Mouse (Mus musculus): Measurements from ENCODE around the gene Zmiz1. TPM values are rescaled to one million over a fixed set of nuclear protein-coding genes. Genes with fewer than 3 reads are reported as not detected.

Gene Zmiz1
- total and polyA plus RNA-seq, 3 experiments = 0.09 to 0.16 TPM; not detected in 1

DNA sequence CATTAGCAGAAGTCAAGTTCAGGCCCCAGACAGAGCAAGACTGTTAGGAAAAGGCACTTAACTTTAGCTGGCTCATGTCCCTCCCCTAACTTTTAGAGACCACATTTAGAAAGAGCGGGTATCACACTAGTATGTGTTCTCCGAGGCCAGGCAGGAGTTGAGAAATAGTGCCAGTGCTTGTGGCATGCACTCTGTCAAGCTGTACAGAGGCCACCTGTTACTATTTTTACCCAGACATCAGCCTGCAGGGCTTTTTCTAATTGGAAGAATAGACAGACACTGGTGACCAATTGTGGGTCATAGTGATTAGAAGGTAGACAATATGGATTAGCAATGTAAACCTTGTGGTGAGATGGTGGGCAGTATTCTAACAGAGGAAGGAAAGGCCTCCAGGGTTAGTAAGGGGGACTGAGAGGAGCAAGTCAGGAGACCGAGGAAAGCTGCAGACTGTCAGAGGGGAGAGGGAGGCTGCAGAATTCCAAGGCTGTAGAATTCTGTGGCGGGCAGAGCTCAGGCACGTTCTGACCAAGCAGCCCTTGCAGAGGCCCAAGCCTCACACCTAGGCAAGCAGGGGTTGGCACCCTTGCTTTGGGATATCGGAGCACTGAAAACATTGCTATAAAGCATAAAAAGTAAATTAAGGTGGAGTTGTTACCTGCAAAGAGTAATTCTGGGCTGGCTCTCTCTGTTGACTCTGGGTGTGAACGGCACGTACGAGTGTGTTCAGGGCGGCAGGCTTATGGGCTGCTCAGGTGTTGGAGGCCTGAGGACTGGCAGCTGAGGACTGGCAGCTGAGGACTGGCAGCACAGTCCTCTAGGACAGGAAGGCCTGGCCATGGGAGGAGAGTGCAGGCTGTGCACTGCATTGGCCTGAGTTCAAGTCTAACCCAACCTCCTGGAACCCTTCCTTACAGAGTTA lies 228.3 kb downstream of the Zmiz1 start:
- no peak overlapping the region for H3K4me3 ChIP-seq (ENCODE audit: low read depth, low read length)
- TF ChIP-seq TAL1 (conservative IDR thresholded peaks at IDR 0.05; ENCODE audit: low read depth, low read length) (no peak), CTCF (IDR thresholded peaks at IDR 0.05; ENCODE audit: low read depth, low read length) (no peak), GATA1 (IDR thresholded peaks at IDR 0.05; ENCODE audit: borderline replicate concordance, low read length) (no peak), POLR2AphosphoS5 (IDR thresholded peaks at IDR 0.05; ENCODE audit: insufficient replicate concordance, low read depth, low read length) (no peak), GATA2 (IDR thresholded peaks at IDR 0.05; ENCODE audit: borderline replicate concordance, low read depth, low read length) (no peak)
- DNase-seq (ENCODE audit: low spot score) (no peak), ATAC-seq (ENCODE audit: extremely low read depth, insufficient number of reproducible peaks, low FRiP score, poor library complexity, severe bottlenecking) (no peak)
- no peaks in the 10 kb centered on the region for H3K9me3 ChIP-seq (replicated peaks)
- peaks cover 8% of the 10 kb centered on the region for H3K27me3 ChIP-seq (ENCODE audit: insufficient read depth, low read length)
- H3K36me3 ChIP-seq (replicated peaks) = no peaks in the 10 kb centered on the region
- H3K4me1 ChIP-seq (ENCODE audit: insufficient read depth, low read depth, low read length) = no peaks in the 10 kb centered on the region

DNA sequence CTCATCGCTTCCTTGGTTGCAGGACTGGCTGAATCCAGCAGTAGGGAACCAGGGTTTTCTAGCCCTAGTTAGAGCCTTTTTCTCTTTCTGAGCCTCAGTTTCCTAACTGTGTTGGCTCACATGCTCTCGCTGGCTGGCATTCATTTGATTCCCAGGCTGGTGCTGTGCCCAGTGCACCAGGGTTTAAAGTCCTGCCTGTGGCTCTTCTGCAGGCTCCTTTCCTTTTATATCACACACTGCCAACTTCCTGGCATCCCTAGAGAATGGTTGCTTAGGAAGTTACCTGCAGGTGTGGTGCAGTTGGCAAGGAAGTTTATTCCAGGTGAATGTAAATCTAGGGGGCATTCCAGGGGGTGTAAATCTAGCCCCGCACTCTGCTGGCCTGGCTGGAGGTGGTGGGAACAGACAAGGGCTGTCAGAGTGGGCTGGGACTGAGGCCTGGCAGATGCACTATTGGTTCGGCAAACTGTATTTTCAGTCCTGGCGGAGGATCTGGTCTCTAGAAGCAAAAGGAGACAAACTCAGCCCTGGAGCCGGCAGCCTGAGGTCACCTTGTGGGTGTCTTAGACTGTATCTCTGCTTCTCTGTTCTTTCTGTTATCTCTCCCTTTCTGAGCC lies 234.4 kb downstream of the Zmiz1 start:
- TF ChIP-seq GATA1 (IDR thresholded peaks at IDR 0.05; ENCODE audit: borderline replicate concordance, low read length) (no peak), CTCF (IDR thresholded peaks at IDR 0.05; ENCODE audit: low read depth, low read length) (no peak)
- Histone ChIP-seq H3K36me3 (replicated peaks) (peaks cover 33% of the 10 kb centered on the region), H3K9me3 (replicated peaks) (no peaks in the 10 kb centered on the region), H3K4me1 (ENCODE audit: insufficient read depth, low read depth, low read length) (peaks cover 26% of the 10 kb centered on the region), H3K4me3 (ENCODE audit: low read depth, low read length) (peak overlapping the region; percentile 86; the same call in 1 of the 2 replicates), H3K27me3 (ENCODE audit: insufficient read depth, low read length) (peaks cover 4% of the 10 kb centered on the region; the same call in 1 of the 2 replicates)
- ATAC-seq (ENCODE audit: extremely low read depth, insufficient number of reproducible peaks, low FRiP score, poor library complexity, severe bottlenecking) = no peak
- no peak for DNase-seq (ENCODE audit: low spot score)

GRCm38 (mm10) chr14:25693888-25694568 lies 235.0 kb downstream of the Zmiz1 start, which contains the start of gene Ppif:
TSS of gene Ppif (plus strand) at chr14:25694154.
- Histone ChIP-seq H3K4me1 (ENCODE audit: insufficient read depth, low read depth, low read length) (peaks cover 26% of the 10 kb centered on the region), H3K4me3 (ENCODE audit: low read depth, low read length) (peak within 1 kb of the TSS; percentile 86), H3K27me3 (ENCODE audit: insufficient read depth, low read length) (peaks cover 4% of the 10 kb centered on the region; the same call in 1 of the 2 replicates), H3K9me3 (replicated peaks) (no peaks in the 10 kb centered on the region), H3K36me3 (replicated peaks) (peaks cover 40% of the 10 kb centered on the region)
- TF ChIP-seq TAL1 (conservative IDR thresholded peaks at IDR 0.05; ENCODE audit: low read depth, low read length) (no peak), POLR2AphosphoS5 (IDR thresholded peaks at IDR 0.05; ENCODE audit: insufficient replicate concordance, low read depth, low read length) (no peak), CTCF (IDR thresholded peaks at IDR 0.05; ENCODE audit: low read depth, low read length) (peak; percentile 95), GATA1 (IDR thresholded peaks at IDR 0.05; ENCODE audit: borderline replicate concordance, low read length) (no peak), GATA2 (IDR thresholded peaks at IDR 0.05; ENCODE audit: borderline replicate concordance, low read depth, low read length) (no peak)
- peak; percentile 80 for ATAC-seq (ENCODE audit: extremely low read depth, insufficient number of reproducible peaks, low FRiP score, poor library complexity, severe bottlenecking)
- DNase-seq (ENCODE audit: low spot score) = peak; percentile 91

- Histone ChIP-seq H3K27me3 (ENCODE audit: insufficient read depth, low read length) (peaks cover 4% of the 10 kb centered on the region; the same call in 1 of the 2 replicates), H3K4me1 (ENCODE audit: insufficient read depth, low read depth, low read length) (peaks cover 26% of the 10 kb centered on the region), H3K4me3 (ENCODE audit: low read depth, low read length) (peak overlapping the region; percentile 86), H3K36me3 (replicated peaks) (peaks cover 45% of the 10 kb centered on the region), H3K9me3 (replicated peaks) (no peaks in the 10 kb centered on the region)
- peak; percentile 34 for DNase-seq (ENCODE audit: low spot score)
- ATAC-seq (ENCODE audit: extremely low read depth, insufficient number of reproducible peaks, low FRiP score, poor library complexity, severe bottlenecking) = no peak
- TF ChIP-seq TAL1 (conservative IDR thresholded peaks at IDR 0.05; ENCODE audit: low read depth, low read length) (no peak), GATA1 (IDR thresholded peaks at IDR 0.05; ENCODE audit: borderline replicate concordance, low read length) (no peak), CTCF (IDR thresholded peaks at IDR 0.05; ENCODE audit: low read depth, low read length) (no peak), POLR2AphosphoS5 (IDR thresholded peaks at IDR 0.05; ENCODE audit: insufficient replicate concordance, low read depth, low read length) (no peak), GATA2 (IDR thresholded peaks at IDR 0.05; ENCODE audit: borderline replicate concordance, low read depth, low read length) (no peak)
These were observed 235.5 kb downstream of the Zmiz1 start for GRCm38 (mm10) chr14:25694569-25694897.

DNA sequence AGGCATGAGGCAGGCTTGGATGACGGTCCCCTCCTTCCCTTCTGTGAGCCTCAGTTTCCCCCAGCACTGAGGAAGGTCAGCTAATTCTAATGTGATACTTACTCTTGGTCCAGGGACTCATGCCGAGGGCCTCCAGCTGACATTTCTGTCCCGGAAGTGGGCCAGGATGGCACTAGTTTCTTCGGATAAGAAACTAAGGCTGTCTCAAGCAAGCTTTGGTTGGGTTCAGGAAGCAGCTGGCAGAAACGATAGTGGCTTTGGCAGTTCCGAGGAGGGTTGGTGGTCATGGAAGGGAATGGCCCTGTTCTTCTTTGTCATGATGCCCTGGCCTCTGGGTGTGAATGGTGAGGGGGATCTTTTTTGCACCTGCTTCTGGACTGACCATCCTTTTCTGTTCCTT lies 236.1 kb downstream of the Zmiz1 start:
- H3K36me3 ChIP-seq (replicated peaks) = peaks cover 50% of the 10 kb centered on the region
- ATAC-seq (ENCODE audit: extremely low read depth, insufficient number of reproducible peaks, low FRiP score, poor library complexity, severe bottlenecking) (peak; percentile 6; the same call in 1 of the 2 replicates), DNase-seq (ENCODE audit: low spot score) (peak; percentile 42)
- peaks cover 26% of the 10 kb centered on the region for H3K4me1 ChIP-seq (ENCODE audit: insufficient read depth, low read depth, low read length)
- peaks cover 4% of the 10 kb centered on the region; the same call in 1 of the 2 replicates for H3K27me3 ChIP-seq (ENCODE audit: insufficient read depth, low read length)
- no peaks in the 10 kb centered on the region for H3K9me3 ChIP-seq (replicated peaks)
- peak overlapping the region; percentile 86 for H3K4me3 ChIP-seq (ENCODE audit: low read depth, low read length)
- TF ChIP-seq TAL1 (conservative IDR thresholded peaks at IDR 0.05; ENCODE audit: low read depth, low read length) (no peak), POLR2AphosphoS5 (IDR thresholded peaks at IDR 0.05; ENCODE audit: insufficient replicate concordance, low read depth, low read length) (no peak), GATA1 (IDR thresholded peaks at IDR 0.05; ENCODE audit: borderline replicate concordance, low read length) (no peak), GATA2 (IDR thresholded peaks at IDR 0.05; ENCODE audit: borderline replicate concordance, low read depth, low read length) (no peak), CTCF (IDR thresholded peaks at IDR 0.05; ENCODE audit: low read depth, low read length) (no peak)

DNA sequence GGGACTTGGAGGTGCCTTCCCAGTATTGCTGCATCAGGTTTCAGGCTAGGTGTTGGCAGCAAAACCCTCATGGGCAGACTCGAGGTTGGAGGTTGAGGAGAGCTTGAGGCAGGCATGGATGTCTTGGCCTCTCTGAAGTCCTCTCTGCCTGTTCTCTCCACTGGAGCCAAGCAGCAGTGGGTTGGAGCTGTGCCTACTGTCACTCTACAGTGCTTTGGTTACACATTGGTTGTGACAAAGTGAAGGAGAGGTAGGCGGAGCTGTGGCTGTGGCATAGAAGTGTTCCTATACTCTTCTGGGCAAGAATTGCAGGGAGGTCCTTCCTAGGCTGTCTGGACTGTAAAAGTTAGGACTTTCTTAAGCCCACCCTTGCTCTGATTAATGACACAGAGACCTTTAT lies 237.4 kb downstream of the Zmiz1 start:
- DNase-seq (ENCODE audit: low spot score) = no peak
- no peak for ATAC-seq (ENCODE audit: extremely low read depth, insufficient number of reproducible peaks, low FRiP score, poor library complexity, severe bottlenecking)
- Histone ChIP-seq H3K36me3 (replicated peaks) (peaks cover 62% of the 10 kb centered on the region), H3K4me1 (ENCODE audit: insufficient read depth, low read depth, low read length) (peaks cover 26% of the 10 kb centered on the region), H3K9me3 (replicated peaks) (no peaks in the 10 kb centered on the region), H3K4me3 (ENCODE audit: low read depth, low read length) (no peak overlapping the region), H3K27me3 (ENCODE audit: insufficient read depth, low read length) (peaks cover 4% of the 10 kb centered on the region; the same call in 1 of the 2 replicates)
- TF ChIP-seq POLR2AphosphoS5 (IDR thresholded peaks at IDR 0.05; ENCODE audit: insufficient replicate concordance, low read depth, low read length) = no peak
- no peak for TF ChIP-seq GATA2 (IDR thresholded peaks at IDR 0.05; ENCODE audit: borderline replicate concordance, low read depth, low read length)
- TF ChIP-seq GATA1 (IDR thresholded peaks at IDR 0.05; ENCODE audit: borderline replicate concordance, low read length) = no peak
- no peak for TF ChIP-seq CTCF (IDR thresholded peaks at IDR 0.05; ENCODE audit: low read depth, low read length)
- TF ChIP-seq TAL1 (conservative IDR thresholded peaks at IDR 0.05; ENCODE audit: low read depth, low read length) = no peak

Measured in G1E (cell line).